30 mouse cellular contexts compared by ENCODE assay signal in genomic region chr10:125621376-125621775, GRCm38 (mm10).
DNase-seq lines count a peak whose midpoint lies in the region; ATAC-seq lines count a peak whose summit lies in the region.
"Had no signal": no experiment of that assay in that cellular context is flagged by ENCODE, and none has a peak within 500 bp of the region (broad histone marks: within the 10 kb centered on the region; RNA-seq: fewer than 3 reads in every experiment).

No protein-coding gene starts in this region.

- no peak overlapping the region for H3K4me3 ChIP-seq in forebrain, embryonic 14.5 days (ENCODE audit: low read depth, low read length)
- no peak overlapping the region for H3K4me3 ChIP-seq in forebrain, embryonic 11.5 days (ENCODE audit: low read depth, low read length)
- H3K4me3 ChIP-seq in midbrain, embryonic 12.5 days = no peak overlapping the region
- no peak overlapping the region for H3K4me3 ChIP-seq in midbrain, embryonic 11.5 days (ENCODE audit: low read depth, low read length)
- no peak overlapping the region for H3K4me3 ChIP-seq in midbrain, embryonic 14.5 days (replicated peaks; ENCODE audit: low read depth, low read length)
- no peak overlapping the region for H3K4me3 ChIP-seq in midbrain, embryonic 15.5 days
- H3K4me3 ChIP-seq: embryonic facial prominence, embryonic 13.5 days; embryonic facial prominence, embryonic 15.5 days; erythroblast, embryonic 14.5 days; forebrain, embryonic 10.5 days; forebrain, embryonic 13.5 days had no signal

- peak; percentile 11 for DNase-seq in forebrain, embryonic 14.5 days (ENCODE audit: low spot score)
- DNase-seq in forebrain, embryonic 11.5 days (ENCODE audit: low spot score) = no peak
- DNase-seq in midbrain, embryonic 11.5 days (ENCODE audit: low spot score, missing footprints) = no peak
- peak; percentile 50 for DNase-seq in midbrain, embryonic 14.5 days
- peak; percentile 59 for DNase-seq in retina, postnatal 1 day
- DNase-seq in retina, embryonic 14.5 days (ENCODE audit: low spot score) = no peak
- DNase-seq: adrenal gland, adult 8-10 months; adrenal gland, postnatal 14 days; adrenal gland, postnatal 36 days; B cell, adult 2 months; cerebellum, adult 11 months; cerebellum, adult 18-20 months; cerebellum, adult 8-10 months; cerebellum, adult 9-11 months; cerebellum, postnatal 14 days; cerebellum, postnatal 36 days; embryo, embryonic 11 days had no signal

- no peak overlapping the region for H3K27ac ChIP-seq in forebrain, embryonic 14.5 days (ENCODE audit: low read depth, low read length)
- no peak overlapping the region for H3K27ac ChIP-seq in forebrain, embryonic 11.5 days (ENCODE audit: low read depth, low read length)
- no peak overlapping the region for H3K27ac ChIP-seq in midbrain, embryonic 12.5 days (replicated peaks)
- H3K27ac ChIP-seq in midbrain, embryonic 11.5 days (ENCODE audit: low read depth, low read length) = no peak overlapping the region
- no peak overlapping the region for H3K27ac ChIP-seq in midbrain, embryonic 14.5 days (replicated peaks; ENCODE audit: low read depth, low read length)
- H3K27ac ChIP-seq in midbrain, embryonic 15.5 days = no peak overlapping the region
- H3K27ac ChIP-seq: embryonic facial prominence, embryonic 13.5 days; embryonic facial prominence, embryonic 15.5 days; forebrain, embryonic 10.5 days; forebrain, embryonic 13.5 days had no signal

- H3K9me3 ChIP-seq in forebrain, embryonic 14.5 days (replicated peaks; ENCODE audit: control insufficient read depth, low read length) = no peaks in the 10 kb centered on the region
- H3K9me3 ChIP-seq in forebrain, embryonic 11.5 days (ENCODE audit: control insufficient read depth, low read length) = no peaks in the 10 kb centered on the region
- no peaks in the 10 kb centered on the region for H3K9me3 ChIP-seq in midbrain, embryonic 12.5 days
- no peaks in the 10 kb centered on the region for H3K9me3 ChIP-seq in midbrain, embryonic 11.5 days (ENCODE audit: control insufficient read depth, low read length)
- H3K9me3 ChIP-seq in midbrain, embryonic 14.5 days (ENCODE audit: control insufficient read depth, low read length) = no peaks in the 10 kb centered on the region
- no peaks in the 10 kb centered on the region for H3K9me3 ChIP-seq in midbrain, embryonic 15.5 days
- H3K9me3 ChIP-seq: embryonic facial prominence, embryonic 13.5 days; embryonic facial prominence, embryonic 15.5 days; forebrain, embryonic 10.5 days; forebrain, embryonic 13.5 days had no signal

- no peak overlapping the region for H3K4me2 ChIP-seq in forebrain, embryonic 14.5 days (ENCODE audit: low read length)
- no peak overlapping the region for H3K4me2 ChIP-seq in forebrain, embryonic 11.5 days (ENCODE audit: low read depth, low read length, severe bottlenecking)
- no peak overlapping the region for H3K4me2 ChIP-seq in midbrain, embryonic 12.5 days (replicated peaks)
- H3K4me2 ChIP-seq in midbrain, embryonic 11.5 days = no peak overlapping the region
- H3K4me2 ChIP-seq in midbrain, embryonic 14.5 days (ENCODE audit: low read length) = no peak overlapping the region
- no peak overlapping the region for H3K4me2 ChIP-seq in midbrain, embryonic 15.5 days
- H3K4me2 ChIP-seq: embryonic facial prominence, embryonic 13.5 days; embryonic facial prominence, embryonic 15.5 days; forebrain, embryonic 13.5 days had no signal

- WGBS in forebrain, embryonic 14.5 days = 30% methylated on average over 6 of the region's 6 CpGs
- WGBS in forebrain, embryonic 11.5 days = 36% methylated on average over 6 of the region's 6 CpGs
- 44% methylated on average over 6 of the region's 6 CpGs for WGBS in midbrain, embryonic 12.5 days
- 48% methylated on average over 6 of the region's 6 CpGs for WGBS in midbrain, embryonic 11.5 days
- WGBS in midbrain, embryonic 14.5 days = 41% methylated on average over 6 of the region's 6 CpGs
- 43% methylated on average over 6 of the region's 6 CpGs for WGBS in midbrain, embryonic 15.5 days

- H3K4me1 ChIP-seq in forebrain, embryonic 14.5 days (ENCODE audit: control insufficient read depth, insufficient read depth, low read length) = 0 out of 2 replicates have a peak, but pooled peaks cover 7% of the 10 kb centered on the region
- no peaks in the 10 kb centered on the region; the same call in 1 of the 2 replicates for H3K4me1 ChIP-seq in forebrain, embryonic 11.5 days (replicated peaks; ENCODE audit: control insufficient read depth, insufficient read depth, low read length)
- H3K4me1 ChIP-seq in midbrain, embryonic 12.5 days = peaks cover 9% of the 10 kb centered on the region; the same call in 1 of the 2 replicates
- H3K4me1 ChIP-seq in midbrain, embryonic 11.5 days (ENCODE audit: control insufficient read depth, insufficient read depth, low read length) = no peaks in the 10 kb centered on the region
- peaks cover 5% of the 10 kb centered on the region; the same call in 1 of the 2 replicates for H3K4me1 ChIP-seq in midbrain, embryonic 14.5 days (ENCODE audit: control insufficient read depth, insufficient read depth, low read length)
- 0 out of 2 replicates have a peak, but pooled peaks cover 11% of the 10 kb centered on the region for H3K4me1 ChIP-seq in midbrain, embryonic 15.5 days
- H3K4me1 ChIP-seq: embryonic facial prominence, embryonic 13.5 days; embryonic facial prominence, embryonic 15.5 days had no signal

- ATAC-seq in forebrain, embryonic 14.5 days = no peak
- no peak for ATAC-seq in forebrain, embryonic 11.5 days (replicated peaks; ENCODE audit: low FRiP score)
- ATAC-seq in midbrain, embryonic 12.5 days (ENCODE audit: low FRiP score, low read depth) = 0 out of 2 replicates have a peak, but pooled peaks have one; percentile 9
- ATAC-seq in midbrain, embryonic 11.5 days (ENCODE audit: low FRiP score) = no peak
- ATAC-seq in midbrain, embryonic 14.5 days (ENCODE audit: low FRiP score, low TSS enrichment) = no peak; the same call in 1 of the 2 replicates
- no peak for ATAC-seq in midbrain, embryonic 15.5 days (replicated peaks)
- ATAC-seq: activated CD4-positive, CD25-positive, alpha-beta regulatory T cell, adult 4 months; CD4-positive, CD25-positive, alpha-beta regulatory T cell, adult 4 months; forebrain, embryonic 13.5 days; forebrain, embryonic 16.5 days; Patski had no signal

- H3K36me3 ChIP-seq in forebrain, embryonic 14.5 days (ENCODE audit: control insufficient read depth, insufficient read depth, low read length) = no peaks in the 10 kb centered on the region
- H3K36me3 ChIP-seq in forebrain, embryonic 11.5 days (ENCODE audit: control insufficient read depth, insufficient read depth, low read length) = no peaks in the 10 kb centered on the region
- no peaks in the 10 kb centered on the region for H3K36me3 ChIP-seq in midbrain, embryonic 12.5 days
- H3K36me3 ChIP-seq in midbrain, embryonic 11.5 days (ENCODE audit: control insufficient read depth, insufficient read depth, low read length) = no peaks in the 10 kb centered on the region
- H3K36me3 ChIP-seq in midbrain, embryonic 14.5 days (ENCODE audit: control insufficient read depth, insufficient read depth, low read length) = no peaks in the 10 kb centered on the region
- H3K36me3 ChIP-seq in midbrain, embryonic 15.5 days (replicated peaks) = no peaks in the 10 kb centered on the region
- H3K36me3 ChIP-seq: embryonic facial prominence, embryonic 13.5 days; embryonic facial prominence, embryonic 15.5 days; forebrain, embryonic 10.5 days; G1E had no signal

- H3K27me3 ChIP-seq in forebrain, embryonic 14.5 days (replicated peaks; ENCODE audit: control insufficient read depth, insufficient read depth, low read length) = no peaks in the 10 kb centered on the region
- H3K27me3 ChIP-seq in forebrain, embryonic 11.5 days (ENCODE audit: control insufficient read depth, insufficient read depth, low read length) = no peaks in the 10 kb centered on the region
- H3K27me3 ChIP-seq in midbrain, embryonic 12.5 days = no peaks in the 10 kb centered on the region
- H3K27me3 ChIP-seq in midbrain, embryonic 11.5 days (ENCODE audit: control insufficient read depth, insufficient read depth, low read length) = no peaks in the 10 kb centered on the region
- H3K27me3 ChIP-seq in midbrain, embryonic 14.5 days (ENCODE audit: control insufficient read depth, insufficient read depth, low read length) = no peaks in the 10 kb centered on the region
- no peaks in the 10 kb centered on the region for H3K27me3 ChIP-seq in midbrain, embryonic 15.5 days (replicated peaks)
- H3K27me3 ChIP-seq: CH12.LX; embryonic facial prominence, embryonic 13.5 days; embryonic facial prominence, embryonic 15.5 days; forebrain, embryonic 13.5 days had no signal

- H3K9ac ChIP-seq in forebrain, embryonic 14.5 days (ENCODE audit: low read length) = no peak overlapping the region
- no peak overlapping the region for H3K9ac ChIP-seq in forebrain, embryonic 11.5 days (ENCODE audit: low read length)
- no peak overlapping the region for H3K9ac ChIP-seq in midbrain, embryonic 12.5 days (replicated peaks)
- no peak overlapping the region for H3K9ac ChIP-seq in midbrain, embryonic 11.5 days (ENCODE audit: low read length)
- no peak overlapping the region for H3K9ac ChIP-seq in midbrain, embryonic 14.5 days (replicated peaks; ENCODE audit: low read length)
- H3K9ac ChIP-seq in midbrain, embryonic 15.5 days = no peak overlapping the region
- H3K9ac ChIP-seq: embryonic facial prominence, embryonic 13.5 days; embryonic facial prominence, embryonic 15.5 days; forebrain, embryonic 13.5 days had no signal

Comparison
In these comparisons a context has a peak if more than half of its experiments do, and no peak if none do; other contexts are left out.
1. DNase-seq: peak in forebrain, embryonic 14.5 days (single experiment), midbrain, embryonic 14.5 days (single experiment) and retina, postnatal 1 day (single experiment); none in forebrain, embryonic 11.5 days (single experiment), midbrain, embryonic 11.5 days (single experiment) and retina, embryonic 14.5 days (single experiment).